Mouse (Mus musculus) urinary bladder, postnatal 4 days (tissue): ENCODE data around the gene Nup98.

Experiments used
- DNase-seq, 2 experiments: peaks; one replicate each; pipeline ENCODE4 v3.0.0; 2021 to 2022; ENCODE audit warnings: low spot score in 2 of 2

Nup98 gene

DNA sequence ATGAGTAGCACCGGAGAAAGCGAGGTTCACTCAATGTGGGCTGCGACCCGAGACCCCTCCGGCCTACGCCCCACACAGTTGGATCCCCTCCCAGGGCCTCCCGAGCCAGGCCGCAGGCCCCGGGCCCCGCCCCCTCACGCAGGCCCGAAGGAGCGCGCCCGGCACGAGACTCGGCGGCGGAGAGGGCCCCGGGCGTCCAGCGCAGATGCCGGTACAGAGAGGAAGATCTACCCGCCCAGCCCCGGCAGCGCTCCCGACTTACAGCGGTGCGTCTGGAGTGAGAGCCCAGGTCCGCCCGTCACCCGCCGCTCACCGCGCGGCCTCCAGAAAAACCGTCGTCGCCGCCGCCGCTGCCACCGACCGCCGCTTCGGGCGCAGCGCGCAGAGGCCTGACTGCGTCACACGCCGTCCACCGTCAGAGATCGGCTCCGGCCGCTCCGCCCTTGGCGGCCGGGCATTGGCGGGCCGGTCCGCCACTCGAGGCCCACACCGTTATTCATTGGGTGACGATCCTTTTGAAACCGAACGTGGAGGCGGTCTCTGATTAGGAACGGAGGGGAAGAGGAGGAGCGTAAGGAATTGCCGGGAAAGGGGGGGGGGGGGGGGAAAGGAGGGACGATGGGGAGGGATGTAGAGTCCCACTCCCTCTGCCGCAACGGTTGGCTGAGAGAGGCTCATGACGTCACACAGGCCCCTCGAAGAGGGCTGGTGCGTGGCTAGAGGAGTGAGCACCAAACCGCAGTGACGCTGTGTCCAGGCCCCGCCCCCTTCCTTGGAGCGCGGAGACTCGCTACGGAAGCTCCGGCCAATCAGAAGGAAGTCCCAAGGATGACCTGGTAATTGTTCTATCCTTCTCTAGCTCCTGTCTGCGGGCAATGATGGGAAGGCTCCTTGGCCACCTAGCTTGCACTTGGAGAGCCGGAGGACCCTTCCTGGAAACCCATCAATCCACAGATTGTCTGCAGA, at the start of gene Nup98, which contains the start of gene Pgap2:
TSS of gene Nup98 (minus strand) at position 421 of the 966 bp plus-strand sequence.
TSS of gene Pgap2 (plus strand) at position 453 of the 966 bp plus-strand sequence.
- DNase-seq, result peak; percentile 98 to 99

DNA sequence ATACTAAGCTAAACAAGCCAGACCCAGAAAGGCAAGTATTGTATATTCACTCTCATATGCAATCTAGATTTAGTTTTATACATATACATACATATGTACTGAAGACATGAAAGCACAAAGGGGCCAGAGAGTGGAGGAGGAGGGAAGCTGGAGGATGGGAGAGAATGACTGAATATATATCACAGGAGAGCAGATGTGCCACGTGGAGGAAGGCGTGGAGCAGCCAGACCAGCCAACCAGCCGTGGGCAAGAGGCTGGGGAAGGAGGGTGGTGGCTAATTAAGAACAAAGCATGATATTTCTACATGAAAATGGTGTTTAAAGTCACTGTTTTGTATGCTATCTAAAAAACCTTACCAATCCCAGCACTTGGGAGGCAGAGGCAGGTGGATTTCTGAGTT, 48.8 kb upstream of the Nup98 start:
- DNase-seq, result no peak

DNA sequence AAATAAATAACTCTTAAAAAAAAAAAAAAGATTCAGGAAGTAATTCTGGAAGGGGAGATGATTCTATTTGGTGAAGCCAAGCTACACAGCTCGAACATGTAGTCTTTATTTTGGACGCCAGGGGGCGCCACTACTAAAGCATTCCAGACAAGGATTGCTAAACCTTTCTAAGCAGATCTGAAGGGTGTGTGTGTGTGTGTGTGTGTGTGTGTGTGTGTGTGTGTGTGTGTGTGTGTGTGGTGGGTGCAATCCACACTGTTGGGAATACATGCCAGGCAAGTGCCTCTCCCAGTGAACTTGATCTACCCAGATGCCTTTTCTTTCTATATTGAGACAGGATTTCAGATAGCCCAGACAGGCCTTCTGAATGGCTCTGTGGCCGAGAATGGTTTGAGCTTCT, 48.2 kb upstream of the Nup98 start:
- peak; percentile 56 to 87 for DNase-seq

DNA sequence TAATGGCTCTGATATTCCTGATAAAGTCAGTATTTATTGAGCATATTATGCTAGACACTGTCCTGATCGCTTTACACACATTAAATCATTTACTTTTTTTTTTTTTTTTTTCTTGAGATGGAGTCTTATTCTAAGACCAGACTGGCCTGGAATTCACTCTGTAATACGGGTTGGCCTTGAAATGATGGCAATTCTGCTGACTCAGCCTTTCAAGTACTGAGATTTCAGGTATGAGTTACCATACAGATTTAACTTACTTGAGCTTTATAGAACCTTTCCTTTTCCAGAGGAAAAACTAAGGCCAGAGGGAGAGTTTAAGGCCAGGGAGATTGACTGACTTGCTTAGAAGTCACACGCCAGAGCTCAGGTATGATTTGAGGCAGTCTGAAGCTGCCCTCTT, 46.7 kb upstream of the Nup98 start:
- DNase-seq, result no peak

DNA sequence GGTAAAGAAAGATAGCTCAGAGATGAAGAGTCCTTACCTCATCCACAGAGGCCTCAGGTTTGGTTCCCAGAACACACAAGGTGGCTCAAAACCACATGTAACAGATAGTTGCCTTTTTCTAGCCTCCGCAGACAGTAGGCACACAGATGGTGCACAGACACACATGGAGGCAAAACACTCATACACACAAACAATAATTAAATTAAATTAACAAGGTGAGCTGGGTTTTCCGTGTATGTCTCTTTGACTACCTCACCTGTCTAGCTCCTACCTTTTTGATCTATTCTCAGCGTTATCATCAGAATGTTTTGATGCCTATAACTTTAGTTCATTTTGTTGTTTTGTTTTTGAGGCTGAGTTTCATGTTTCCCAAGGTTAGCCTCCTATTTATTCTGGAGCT, 46.0 kb upstream of the Nup98 start, which contains the start of gene Rhog:
TSS of gene Rhog (minus strand) at position 101 of the 400 bp plus-strand sequence.
- no peak for DNase-seq

DNA sequence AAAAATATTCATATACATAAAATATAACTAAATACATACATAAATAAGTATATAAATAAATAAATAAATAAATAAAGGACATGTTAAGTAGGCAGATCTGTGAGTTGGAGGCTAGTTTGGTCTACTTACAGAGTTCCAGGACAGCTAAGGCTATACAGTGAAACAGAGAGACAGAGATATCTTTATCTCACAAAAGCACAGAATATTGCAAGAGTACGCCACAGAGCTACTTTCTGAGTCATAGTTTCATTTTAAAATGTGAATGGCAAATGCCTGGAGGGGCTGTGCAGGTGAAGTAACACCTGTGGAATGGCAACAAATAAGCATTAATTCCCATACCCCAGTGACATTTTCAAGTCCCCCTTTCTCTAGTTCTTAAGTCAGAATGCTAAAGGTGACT, 43.7 kb upstream of the Nup98 start:
- no peak for DNase-seq

DNA sequence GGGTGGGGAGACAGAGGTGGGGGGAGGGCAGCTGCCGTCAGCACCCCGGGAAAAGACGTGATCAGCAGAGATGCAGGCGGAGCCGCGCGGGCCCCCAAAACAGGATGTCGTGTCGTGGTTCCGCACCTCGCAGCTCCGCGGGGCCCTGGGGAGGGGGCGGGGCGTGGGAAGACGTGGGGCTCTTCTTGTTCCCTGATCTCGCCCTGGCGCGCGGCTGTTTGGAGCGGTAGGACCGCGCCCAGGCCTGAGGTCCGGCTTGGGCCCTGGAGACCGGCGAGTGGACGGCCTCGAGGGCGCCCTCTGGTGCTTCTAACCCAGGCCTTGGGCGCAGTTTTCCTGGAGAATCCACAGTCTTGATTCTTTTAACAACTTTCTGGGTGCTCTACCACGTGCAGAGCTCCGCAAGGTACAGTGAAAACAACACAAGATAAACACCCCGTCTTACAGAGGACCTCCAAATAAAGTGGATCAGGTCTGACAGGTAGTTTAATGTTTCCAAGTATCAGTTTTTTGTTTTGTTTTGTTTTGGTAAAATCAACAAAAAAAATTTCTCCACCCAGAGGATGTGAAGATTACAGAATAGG, 40.7 kb upstream of the Nup98 start:
- DNase-seq, result peak; percentile 90 to 92

DNA sequence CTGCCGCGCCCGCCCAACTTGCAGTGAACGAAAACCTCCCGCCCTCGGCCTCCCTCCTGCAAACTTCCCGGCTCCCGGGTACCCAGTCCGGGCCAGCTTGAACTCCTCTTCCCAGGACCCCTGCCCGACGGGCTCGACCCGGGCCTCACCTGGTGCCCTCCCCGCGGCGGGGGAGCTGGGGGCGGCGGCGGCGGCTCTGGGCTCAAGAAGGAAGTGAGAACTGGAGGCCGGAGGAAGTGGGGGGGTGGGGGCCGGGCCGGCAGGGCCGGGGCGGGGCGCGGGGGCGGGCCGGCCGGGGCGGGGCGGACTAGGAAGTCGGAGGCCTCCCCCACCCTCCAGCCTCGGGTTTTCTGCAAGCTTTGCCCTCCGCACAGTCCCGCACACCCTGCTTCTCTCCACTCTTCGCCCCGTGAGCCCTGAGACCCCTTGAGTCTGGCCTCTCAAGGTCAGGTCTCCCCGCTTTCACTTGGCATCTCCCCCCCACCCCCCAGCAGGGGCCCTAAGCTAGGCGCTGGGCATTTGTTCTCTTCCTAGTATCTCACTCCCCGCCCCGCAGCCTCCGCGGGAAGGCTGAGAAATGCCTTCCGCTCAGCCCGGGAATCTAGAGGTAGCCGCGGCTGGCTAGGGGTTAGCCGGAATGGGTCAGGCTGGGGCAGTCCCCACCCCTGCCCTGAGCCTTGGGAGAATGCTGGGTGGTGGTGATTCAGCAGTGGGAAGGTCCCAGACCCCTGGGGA, 40.1 kb upstream of the Nup98 start:
- DNase-seq, result peak; percentile 74 to 75

DNA sequence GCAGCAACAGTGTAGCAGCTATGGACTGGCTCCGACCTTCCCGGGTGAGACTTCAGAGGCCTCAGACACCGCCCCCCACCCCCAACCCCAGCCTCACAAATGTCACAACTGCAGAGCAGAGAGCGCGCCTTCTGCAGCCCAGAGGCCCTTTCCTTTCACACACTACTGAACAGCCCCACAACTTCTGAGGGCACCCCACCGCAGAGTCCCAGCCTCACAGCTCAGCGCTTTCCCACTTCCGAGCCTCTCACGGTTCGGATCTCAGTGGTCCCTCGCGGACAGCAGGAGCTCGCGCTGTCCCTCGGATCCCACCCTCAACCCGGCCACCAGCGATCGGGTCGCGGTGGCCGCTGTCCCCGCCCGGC, 39.5 kb upstream of the Nup98 start:
- no peak for DNase-seq

DNA sequence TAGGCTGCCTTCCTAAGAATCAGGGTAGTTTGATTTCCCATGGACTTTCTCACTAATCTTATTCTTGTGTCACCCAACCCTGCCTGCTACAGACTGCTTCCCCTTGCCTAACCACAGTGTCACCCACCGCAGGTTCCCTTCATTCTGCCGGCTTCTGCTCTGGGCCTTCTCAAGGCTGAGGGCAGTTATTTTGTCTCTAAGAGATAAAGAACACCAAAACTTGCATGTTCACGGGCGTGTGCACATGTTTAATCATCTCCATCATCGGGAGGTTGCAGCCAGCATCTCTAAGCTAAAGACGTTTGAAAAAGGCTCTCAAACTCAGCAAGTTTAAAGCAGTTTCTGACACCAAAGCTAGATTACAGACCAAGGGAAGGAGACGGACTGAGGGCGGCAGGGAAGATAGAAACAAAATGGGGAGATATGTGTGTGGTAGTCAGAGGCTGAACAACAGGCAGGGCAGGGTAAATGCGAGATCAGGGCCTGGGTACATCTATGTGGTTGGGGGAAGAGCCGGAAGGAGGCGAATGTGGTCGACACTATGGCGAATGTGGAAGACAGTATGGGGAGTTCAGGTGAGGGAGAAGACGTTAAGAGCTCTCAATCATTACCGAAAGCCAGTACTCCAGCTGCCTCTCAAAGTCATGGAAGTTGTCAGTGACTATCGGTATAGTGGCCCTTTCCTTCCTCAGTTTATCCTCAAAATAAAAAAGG, 38.9 kb upstream of the Nup98 start:
- DNase-seq, result no peak

DNA sequence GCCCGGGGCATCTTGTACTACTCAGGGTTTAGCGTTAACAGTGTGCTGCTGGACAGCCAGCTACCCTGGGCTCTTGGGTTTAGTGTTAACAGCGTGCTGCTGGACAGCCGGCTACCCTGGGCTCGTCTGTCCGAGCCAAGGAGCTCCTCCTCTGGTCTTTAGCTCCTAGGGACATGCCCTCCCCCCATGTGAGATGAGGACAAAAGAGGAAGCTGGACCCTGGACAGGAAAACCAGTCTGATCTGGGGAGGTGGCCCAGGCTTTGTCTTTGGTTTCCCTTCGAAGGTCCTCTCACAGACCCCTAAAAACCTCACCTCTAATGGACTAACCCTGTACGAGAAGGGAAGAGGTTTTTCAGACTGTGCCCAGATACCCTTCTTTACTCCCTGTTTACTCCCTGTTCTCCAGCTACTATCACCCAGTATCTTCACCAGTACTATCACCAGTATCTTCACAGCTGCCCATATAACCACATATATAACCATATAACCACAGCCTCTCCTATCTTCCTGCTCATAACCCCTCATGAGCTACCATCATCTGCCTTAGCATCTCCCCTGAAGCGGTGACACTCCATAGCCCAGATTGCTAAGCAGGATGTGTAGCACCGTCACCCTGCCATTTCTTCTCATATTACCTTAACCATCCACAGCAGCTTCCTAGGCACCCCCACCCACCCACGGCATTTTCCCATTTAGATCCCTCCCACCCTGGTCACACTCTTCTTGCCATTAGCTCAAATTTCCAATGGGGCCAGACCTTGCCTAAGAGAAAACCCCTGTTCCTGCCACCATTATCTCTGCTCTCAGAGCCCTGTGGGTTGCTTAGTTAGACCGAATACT, 37.2 kb upstream of the Nup98 start:
- no peak for DNase-seq

DNA sequence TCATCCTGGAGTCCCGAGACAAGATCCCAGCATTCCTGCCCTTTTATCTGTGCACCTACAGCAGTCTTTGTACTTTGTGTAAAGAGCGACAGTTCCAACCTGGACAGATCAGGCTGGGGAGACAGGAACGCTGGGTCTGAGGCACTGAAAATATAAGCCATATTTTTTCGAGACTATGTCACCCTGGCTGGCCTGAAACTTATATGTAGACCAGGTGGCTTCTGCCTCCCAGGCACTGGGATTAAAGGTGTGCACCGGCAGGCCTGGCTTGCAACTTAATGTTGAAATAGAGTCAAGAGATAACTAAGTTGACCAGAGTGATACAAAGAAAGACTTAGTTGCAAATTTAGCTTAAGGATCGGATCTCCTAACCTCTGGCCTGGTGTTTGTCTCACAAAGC, 36.3 kb upstream of the Nup98 start:
- no peak for DNase-seq

DNA sequence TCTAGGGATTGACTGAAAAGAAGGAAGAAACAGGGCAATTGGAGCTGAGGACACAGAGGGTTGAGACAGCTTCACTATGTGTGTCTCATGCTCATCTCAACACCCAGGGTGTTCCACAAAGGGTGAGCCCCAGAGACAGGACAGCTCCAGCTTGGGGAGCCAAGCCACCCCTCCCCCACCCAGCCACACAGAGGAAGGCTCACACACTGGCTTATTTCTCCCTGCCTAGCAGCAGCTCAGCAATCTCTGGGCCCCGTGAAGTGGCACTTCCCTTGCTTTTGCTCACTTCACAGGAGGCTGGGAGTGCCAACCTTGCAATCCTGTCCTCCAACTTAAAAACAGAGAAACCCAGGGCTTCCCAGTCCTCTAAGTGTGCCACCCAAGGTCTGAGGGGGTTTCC, 35.8 kb upstream of the Nup98 start:
- DNase-seq, result no peak

DNA sequence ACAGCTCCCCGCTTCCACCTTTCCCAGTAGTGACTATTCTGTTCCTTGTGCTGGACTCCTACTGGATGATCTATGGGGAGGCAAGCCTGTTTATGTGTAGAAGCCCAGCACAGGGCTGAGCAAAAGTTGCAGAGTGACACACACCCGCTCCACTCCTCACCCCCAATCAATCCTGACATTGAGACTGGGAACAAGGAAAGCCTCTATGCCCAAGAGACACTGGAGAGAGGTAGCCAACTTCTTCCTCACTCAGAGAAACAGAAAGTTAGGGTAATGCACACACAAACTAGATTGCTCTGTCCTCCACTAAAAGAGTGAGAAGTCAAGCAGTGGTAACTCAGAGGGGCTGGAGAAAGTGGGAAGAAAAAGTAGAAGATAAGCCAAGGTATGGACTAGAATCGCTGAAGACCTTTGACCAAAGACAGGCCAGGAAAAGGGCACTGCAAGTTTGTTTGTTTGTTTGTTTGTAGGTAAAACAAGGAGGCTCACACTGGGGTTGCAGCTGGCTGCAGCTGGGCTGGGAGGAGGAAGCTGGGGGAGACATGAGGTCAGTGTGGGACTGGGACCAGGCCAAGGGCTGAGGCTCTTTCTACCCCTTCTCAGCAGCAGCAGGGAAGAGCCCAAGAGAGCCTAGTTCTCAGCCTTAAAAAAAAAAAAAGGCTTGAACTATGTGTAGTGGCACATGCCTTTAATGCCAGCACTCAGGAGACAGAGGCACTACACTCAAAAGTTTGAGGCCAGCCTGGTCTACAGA, 35.0 kb upstream of the Nup98 start:
- DNase-seq, result no peak

DNA sequence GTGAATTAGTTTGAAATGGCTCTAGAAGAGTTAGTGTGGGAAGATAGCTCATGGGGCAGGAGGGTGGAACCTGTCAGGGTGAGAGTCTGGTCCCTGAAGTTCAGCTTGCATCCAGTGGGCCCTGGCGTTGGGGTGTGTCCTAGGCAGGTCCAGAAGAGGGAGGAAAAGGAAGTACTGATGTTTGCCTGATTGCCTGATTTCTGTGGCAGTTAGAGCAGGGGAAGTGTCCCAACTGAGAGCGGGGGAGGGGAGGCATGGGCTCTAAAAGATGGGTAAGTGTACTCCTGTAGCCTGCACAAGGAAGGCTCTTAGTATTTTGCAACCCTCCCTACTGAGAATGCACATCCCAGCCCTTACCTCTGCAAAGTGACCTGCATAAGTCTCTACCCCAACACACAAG, 33.9 kb upstream of the Nup98 start:
- DNase-seq, result no peak

DNA sequence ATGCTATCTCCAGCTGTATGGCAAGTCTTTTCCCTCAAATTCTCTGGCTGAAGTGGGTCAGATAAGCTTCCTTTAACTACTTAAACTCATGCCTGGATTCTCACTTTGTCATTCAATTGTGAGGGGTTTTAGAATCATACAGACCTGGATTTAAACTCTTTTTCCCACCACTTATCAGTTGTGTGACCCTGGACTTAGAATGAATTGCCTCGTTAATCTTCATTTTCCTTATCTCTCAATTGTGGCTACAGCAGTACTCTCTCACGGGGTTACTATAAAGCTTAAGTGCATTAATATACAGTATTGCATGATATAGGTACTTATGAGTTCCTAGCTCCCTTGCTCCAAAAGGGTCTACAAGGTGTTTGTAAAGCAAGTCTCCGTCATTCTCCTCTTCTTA, 32.9 kb upstream of the Nup98 start:
- no peak for DNase-seq

DNA sequence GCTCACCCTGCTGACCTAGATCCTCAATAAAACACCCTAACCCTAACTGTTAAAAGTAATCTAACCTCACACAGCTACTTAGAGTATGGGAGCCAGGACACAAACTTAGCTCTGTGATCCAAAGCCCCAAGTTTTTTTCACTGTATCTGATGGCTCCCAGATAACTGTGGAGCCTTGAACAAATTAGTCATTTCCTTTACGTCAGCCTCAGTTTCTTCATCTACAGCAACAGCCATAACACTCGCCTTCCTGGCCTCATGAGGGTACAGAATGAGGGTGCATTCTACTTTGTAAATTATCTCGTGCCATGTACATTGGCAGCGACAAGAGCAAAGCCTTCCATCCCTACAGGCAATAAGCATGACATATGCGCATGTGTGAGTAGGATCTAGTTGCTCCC, 32.4 kb upstream of the Nup98 start:
- DNase-seq, result no peak

DNA sequence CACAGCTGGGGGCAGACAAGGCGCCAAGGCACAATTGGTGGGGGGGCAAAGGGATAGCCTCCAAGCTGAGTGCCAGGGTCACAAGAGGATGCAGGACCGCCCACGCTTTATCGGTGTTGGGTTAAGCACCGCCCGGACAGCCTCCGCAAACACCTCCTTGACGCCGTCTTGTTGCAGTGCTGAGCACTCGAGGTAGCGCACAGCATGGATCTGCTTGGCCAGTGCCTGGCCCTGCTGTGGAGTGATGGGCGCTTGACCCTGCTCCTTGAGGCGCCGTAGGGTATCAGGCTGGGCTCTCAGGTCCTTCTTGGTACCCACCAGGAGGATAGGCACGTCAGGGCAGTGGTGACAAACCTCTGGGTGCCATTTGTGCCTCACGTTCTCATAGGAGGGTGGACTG, 29.6 kb upstream of the Nup98 start:
- DNase-seq, result no peak

DNA sequence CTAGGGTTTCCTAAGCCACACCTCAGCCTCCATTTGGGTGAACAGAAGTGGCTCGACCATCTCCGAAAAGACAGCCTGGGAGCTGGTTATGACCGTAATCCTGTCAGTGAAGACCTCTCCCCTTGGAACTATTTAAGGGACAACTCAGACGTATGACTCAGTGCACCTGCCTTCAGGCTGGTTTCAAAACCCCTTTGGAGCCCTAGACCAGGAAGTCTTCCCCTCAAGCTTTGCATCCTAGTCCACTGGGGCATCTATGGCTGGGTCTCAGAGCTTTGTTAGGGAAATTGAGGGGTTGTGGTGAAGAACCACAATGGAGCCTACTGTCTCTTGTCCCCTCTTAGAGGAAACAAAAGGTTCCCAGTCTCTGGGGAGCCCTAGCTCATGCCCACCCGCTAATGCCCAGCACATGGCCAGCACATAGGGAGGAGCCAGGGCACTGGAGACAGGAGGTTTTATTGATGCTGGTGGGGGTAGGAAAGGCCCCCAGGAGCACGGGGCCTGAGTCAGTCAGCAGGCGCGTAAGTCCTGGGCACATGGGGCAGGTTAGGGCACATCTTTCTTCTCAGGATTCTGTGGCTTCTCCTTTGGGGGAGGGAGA, 28.8 kb upstream of the Nup98 start:
- DNase-seq, result no peak

DNA sequence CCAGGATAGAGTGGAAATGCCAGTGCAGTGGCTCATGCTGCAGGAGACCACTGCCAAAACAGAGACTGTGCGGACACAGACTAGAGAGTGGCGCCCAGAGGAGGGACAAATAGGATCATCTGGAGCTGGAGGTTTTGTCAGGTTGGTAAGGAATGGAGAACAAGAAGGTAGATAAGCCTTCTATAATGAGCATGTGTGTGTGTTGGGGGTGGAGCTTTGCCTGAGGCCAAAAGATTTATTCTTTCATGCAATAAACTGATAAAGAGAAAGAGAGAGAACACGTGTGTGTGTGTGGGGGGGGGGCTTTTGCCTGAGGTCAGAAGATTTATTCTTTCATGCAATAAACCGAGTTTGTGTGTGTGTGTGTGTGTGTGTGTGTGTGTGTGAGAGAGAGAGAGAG, 23.1 kb upstream of the Nup98 start:
- DNase-seq, result no peak
